Mouse (Mus musculus) MEL (cell line): Measurements from ENCODE around the gene Hist1h2ac.

Experiments used
- CTCF ChIP-seq, 3 experiments: IDR thresholded peaks in 2 of 3; conservative IDR thresholded peaks in 1 of 3; 2 replicates each; pipeline ENCODE4 v1.5.1; 2011 to 2012; ENCODE audit warnings: low read length in 3 of 3, low read depth in 2 of 3, mild to moderate bottlenecking in 2 of 3, improper control_type of control experiment in 1 of 3, inconsistent platforms in 1 of 3, mixed read lengths in 1 of 3, moderate library complexity in 1 of 3; ENCODE audit not compliant: control insufficient read depth in 1 of 3, insufficient read depth in 1 of 3, poor library complexity in 1 of 3, severe bottlenecking in 1 of 3
- ELF1 ChIP-seq: IDR thresholded peaks from 2 replicates; pipeline ENCODE4 v1.6.1; 2014; ENCODE audit warnings: low read depth, mild to moderate bottlenecking, inconsistent platforms, low read length, improper control_type of control experiment, moderate library complexity
- EP300 ChIP-seq, 2 experiments: IDR thresholded peaks; 2 replicates each; pipeline ENCODE4 v1.6.1; 2011; ENCODE audit warnings: improper control_type of control experiment in 2 of 2, low read length in 2 of 2, low read depth in 1 of 2, mild to moderate bottlenecking in 1 of 2
- MAX ChIP-seq: IDR thresholded peaks from 2 replicates; pipeline ENCODE4 v1.6.1; 2011; ENCODE audit warnings: low read length, improper control_type of control experiment
- NRF1 ChIP-seq: IDR thresholded peaks from 2 replicates; pipeline ENCODE4 v1.6.1; 2014; ENCODE audit warnings: low read depth, mild to moderate bottlenecking, inconsistent platforms, low read length, improper control_type of control experiment, moderate library complexity; ENCODE audit not compliant: poor library complexity, insufficient read depth, severe bottlenecking
- TBP ChIP-seq: IDR thresholded peaks from 2 replicates; pipeline ENCODE4 v1.8.0; 2011; ENCODE audit warnings: low read depth, low read length, improper control_type of control experiment

GRCm38 (mm10) chr13:23729706-23730105 lies 46.0 kb upstream of the Hist1h2ac start:
- no peak for TF ChIP-seq NRF1
- TF ChIP-seq ELF1, result no peak
- TF ChIP-seq TBP, result no peak
- TF ChIP-seq CTCF (IDR thresholded peaks at IDR 0.05 in 2 of 3, conservative IDR thresholded peaks at IDR 0.05 in 1 of 3; ENCODE audit: control insufficient read depth in 1 of 3, insufficient read depth in 1 of 3, low read depth in 2 of 3, low read length in 3 of 3, poor library complexity in 1 of 3, severe bottlenecking in 1 of 3), result no peak
- no peak for TF ChIP-seq MAX
- TF ChIP-seq EP300 (IDR thresholded peaks at IDR 0.05; ENCODE audit: low read depth in 1 of 2, low read length in 2 of 2), result no peak
